Mouse (Mus musculus): ENCODE measurements at regions not wholly inside any gene's neighbourhood (a gene's known extent, or its start where the extent isn't known, plus 50 kb on each side); places are given as distances from the start of the nearest gene placed in this dataset.

GRCm38 (mm10) chr2:159866981-159867380 is 467.0 kb downstream of the Gm826 start:
- no peaks in the 10 kb centered on the region for H3K9me3 ChIP-seq
- no peaks in the 10 kb centered on the region for H3K36me3 ChIP-seq
- H3K27me3 ChIP-seq: no peaks in the 10 kb centered on the region
- H3K4me2 ChIP-seq: no peak overlapping the region
- ATAC-seq (ENCODE audit: insufficient number of reproducible peaks, low FRiP score, low TSS enrichment, low read depth): no peak
- H3K4me3 ChIP-seq: no peak overlapping the region
- no peak overlapping the region for H3K27ac ChIP-seq
- H3K9ac ChIP-seq: no peak overlapping the region
- no peaks in the 10 kb centered on the region for H3K4me1 ChIP-seq
- 46% methylated on average over 2 of the region's 2 CpGs for WGBS

DNA sequence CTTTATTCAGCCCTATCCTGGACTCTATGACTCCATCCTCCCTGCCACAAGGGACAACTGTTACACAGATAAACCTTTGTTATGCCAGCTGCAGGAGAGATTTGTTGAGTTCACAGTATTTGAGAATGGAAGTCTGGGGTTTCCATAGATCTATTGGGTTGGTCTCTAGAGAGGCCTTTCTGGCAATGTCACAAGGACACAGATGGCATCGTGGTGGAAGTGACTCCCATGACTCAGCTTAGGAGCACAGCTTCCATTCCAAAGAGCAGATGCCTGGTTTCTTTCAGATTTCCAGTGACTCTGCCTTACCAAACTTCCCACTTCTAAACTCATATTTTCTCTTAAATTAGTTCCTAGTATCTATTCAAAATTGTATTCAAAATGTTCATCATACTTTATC is 467.6 kb downstream of the Gm826 start:
- ATAC-seq (ENCODE audit: insufficient number of reproducible peaks, low FRiP score, low TSS enrichment, low read depth): no peak
- H3K27ac ChIP-seq: no peak overlapping the region
- no peaks in the 10 kb centered on the region for H3K9me3 ChIP-seq
- H3K9ac ChIP-seq: no peak overlapping the region
- 82% methylated on average over 1 of the region's 1 CpGs for WGBS
- no peaks in the 10 kb centered on the region for H3K36me3 ChIP-seq
- H3K4me3 ChIP-seq: no peak overlapping the region
- H3K27me3 ChIP-seq: no peaks in the 10 kb centered on the region
- no peak overlapping the region for H3K4me2 ChIP-seq
- no peaks in the 10 kb centered on the region for H3K4me1 ChIP-seq

- H3K4me2 ChIP-seq: no peak overlapping the region
- ATAC-seq (ENCODE audit: insufficient number of reproducible peaks, low FRiP score, low TSS enrichment, low read depth): no peak
- 25% methylated on average over 1 of the region's 1 CpGs for WGBS
Observed at GRCm38 (mm10) chr2:159863185-159863584, 470.8 kb downstream of the Gm826 start.

DNA sequence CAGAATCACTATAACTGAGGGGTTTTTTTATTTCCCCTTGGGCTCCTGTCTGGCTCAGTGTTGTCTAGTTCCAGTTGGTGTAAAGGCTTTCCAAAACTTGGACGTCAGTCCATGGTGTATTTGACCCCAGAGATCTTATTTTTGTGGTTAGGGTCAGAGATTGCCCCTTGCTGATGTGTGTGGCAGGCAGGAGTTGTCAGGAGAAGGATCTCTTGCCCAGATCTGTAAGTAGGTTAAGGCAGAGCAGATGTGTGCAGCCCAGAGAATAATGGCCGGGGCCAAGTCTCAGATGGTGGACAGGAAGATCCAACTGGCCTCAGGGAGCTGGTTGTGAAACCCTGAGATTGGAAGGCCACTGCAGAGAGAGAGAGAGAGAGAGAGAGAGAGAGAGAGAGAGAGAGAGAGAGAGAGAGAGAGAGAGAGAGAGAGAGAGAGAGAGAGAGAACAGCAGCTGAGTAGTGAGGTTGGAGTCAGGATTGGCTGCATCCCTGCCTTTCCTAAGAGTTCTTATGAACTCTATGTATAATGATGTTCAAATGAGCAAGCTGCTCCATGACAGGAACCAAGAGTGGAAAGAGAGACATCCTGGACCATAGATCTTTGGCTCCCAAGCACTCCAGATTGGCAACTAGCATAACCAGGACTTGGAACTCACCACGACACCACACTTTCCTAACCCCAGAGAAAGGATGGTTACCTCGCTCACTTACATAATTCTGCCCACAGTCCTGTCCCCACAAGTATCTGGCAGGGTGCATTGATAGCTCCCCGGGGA is 479.9 kb downstream of the Gm826 start:
- Histone ChIP-seq H3K36me3 (no peaks in the 10 kb centered on the region), H3K4me1 (no peaks in the 10 kb centered on the region), H3K4me3 (no peak overlapping the region), H3K27me3 (no peaks in the 10 kb centered on the region), H3K9me3 (no peaks in the 10 kb centered on the region), H3K27ac (no peak overlapping the region), H3K4me2 (no peak overlapping the region), H3K9ac (no peak overlapping the region)
- 76% methylated on average over 5 of the region's 5 CpGs for WGBS
- ATAC-seq (ENCODE audit: insufficient number of reproducible peaks, low FRiP score, low TSS enrichment, low read depth): no peak

More at GRCm38 (mm10) chr2:159863185-159863584, 470.8 kb downstream of the Gm826 start:
- H3K27me3 ChIP-seq: no peaks in the 10 kb centered on the region
- H3K9ac ChIP-seq: no peak overlapping the region
- H3K36me3 ChIP-seq: no peaks in the 10 kb centered on the region
- H3K4me1 ChIP-seq: no peaks in the 10 kb centered on the region
- H3K27ac ChIP-seq: no peak overlapping the region
- no peaks in the 10 kb centered on the region for H3K9me3 ChIP-seq
- H3K4me3 ChIP-seq: no peak overlapping the region

GRCm38 (mm10) chr2:159852959-159853358 is 481.0 kb downstream of the Gm826 start:
- H3K27me3 ChIP-seq: no peaks in the 10 kb centered on the region
- WGBS: 79% methylated on average over 4 of the region's 4 CpGs
- H3K9me3 ChIP-seq: no peaks in the 10 kb centered on the region
- H3K4me3 ChIP-seq: no peak overlapping the region
- no peaks in the 10 kb centered on the region for H3K4me1 ChIP-seq
- no peaks in the 10 kb centered on the region for H3K36me3 ChIP-seq
- H3K9ac ChIP-seq: no peak overlapping the region
- H3K4me2 ChIP-seq: no peak overlapping the region
- ATAC-seq (ENCODE audit: insufficient number of reproducible peaks, low FRiP score, low TSS enrichment, low read depth): no peak
- no peak overlapping the region for H3K27ac ChIP-seq

- Histone ChIP-seq H3K9me3 (no peaks in the 10 kb centered on the region), H3K9ac (no peak overlapping the region), H3K4me1 (peaks cover 8% of the 10 kb centered on the region), H3K27ac (peak overlapping the region; percentile 11; the same call in 1 of the 2 replicates), H3K4me3 (no peak overlapping the region), H3K27me3 (no peaks in the 10 kb centered on the region), H3K36me3 (no peaks in the 10 kb centered on the region), H3K4me2 (no peak overlapping the region)
- ATAC-seq (ENCODE audit: insufficient number of reproducible peaks, low FRiP score, low TSS enrichment, low read depth): no peak
- 45% methylated on average over 7 of the region's 7 CpGs for WGBS
Observed at GRCm38 (mm10) chr2:159832488-159833113, 501.4 kb downstream of the Gm826 start.

- Histone ChIP-seq H3K27me3 (no peaks in the 10 kb centered on the region), H3K4me1 (no peaks in the 10 kb centered on the region), H3K36me3 (no peaks in the 10 kb centered on the region), H3K27ac (no peak overlapping the region), H3K4me2 (no peak overlapping the region), H3K9me3 (no peaks in the 10 kb centered on the region), H3K9ac (no peak overlapping the region), H3K4me3 (no peak overlapping the region)
- 56% methylated on average over 2 of the region's 2 CpGs for WGBS
- ATAC-seq (ENCODE audit: insufficient number of reproducible peaks, low FRiP score, low TSS enrichment, low read depth): peak; percentile 52; the same call in 1 of the 2 replicates
Observed at GRCm38 (mm10) chr2:159826417-159826816, 507.5 kb downstream of the Gm826 start.

GRCm38 (mm10) chr2:159818556-159818955 is 515.4 kb downstream of the Gm826 start:
- no peaks in the 10 kb centered on the region for H3K9me3 ChIP-seq
- H3K4me1 ChIP-seq: no peaks in the 10 kb centered on the region
- no peak overlapping the region for H3K4me2 ChIP-seq
- H3K4me3 ChIP-seq: no peak overlapping the region
- ATAC-seq (ENCODE audit: insufficient number of reproducible peaks, low FRiP score, low TSS enrichment, low read depth): no peak
- no peak overlapping the region for H3K27ac ChIP-seq
- no peak overlapping the region for H3K9ac ChIP-seq
- H3K36me3 ChIP-seq: no peaks in the 10 kb centered on the region
- 63% methylated on average over 2 of the region's 2 CpGs for WGBS
- H3K27me3 ChIP-seq: no peaks in the 10 kb centered on the region

DNA sequence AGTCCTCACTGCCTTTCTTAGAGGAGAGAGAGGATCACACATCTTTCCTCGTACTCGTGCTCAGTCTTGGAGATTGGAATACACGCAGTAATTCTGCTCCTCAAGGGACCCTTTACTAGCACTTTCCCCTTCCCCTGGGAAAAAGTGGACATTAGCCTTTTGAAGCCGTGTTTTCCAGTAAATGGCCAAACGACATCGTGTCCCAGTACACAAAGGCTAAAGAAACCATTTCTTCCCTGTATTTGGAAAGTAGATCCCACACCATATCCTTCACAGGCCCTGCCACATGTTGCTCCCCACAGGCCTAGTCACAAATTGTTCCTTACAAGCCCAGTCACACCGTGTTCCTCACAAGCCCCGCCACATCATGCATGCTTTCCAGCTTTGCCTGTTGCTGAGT is 517.6 kb downstream of the Gm826 start:
- no peaks in the 10 kb centered on the region for H3K4me1 ChIP-seq
- ATAC-seq (ENCODE audit: insufficient number of reproducible peaks, low FRiP score, low TSS enrichment, low read depth): no peak
- H3K4me2 ChIP-seq: no peak overlapping the region
- no peak overlapping the region for H3K9ac ChIP-seq
- H3K27me3 ChIP-seq: no peaks in the 10 kb centered on the region
- H3K36me3 ChIP-seq: no peaks in the 10 kb centered on the region
- no peak overlapping the region for H3K4me3 ChIP-seq
- H3K27ac ChIP-seq: no peak overlapping the region
- 80% methylated on average over 8 of the region's 8 CpGs for WGBS
- no peaks in the 10 kb centered on the region for H3K9me3 ChIP-seq
